Mouse (Mus musculus) forebrain, embryonic 16.5 days (tissue): ENCODE data around the gene Lrmda. TPM values are rescaled to one million over a fixed set of nuclear protein-coding genes. Genes with fewer than 3 reads are reported as not detected.

Source experiments
- ATAC-seq: fragments of 200-750 bp; cut with Nextera tagmentation; 2 replicates; pipeline ENCODE4 v1.8.0; 2017; ENCODE audit warnings: mild to moderate bottlenecking, moderate library complexity
- H3K27ac ChIP-seq: fragments of 300-500 bp; sonication (generic); 2 replicates; pipeline ENCODE4 v1.5.1; 2014; ENCODE audit warnings: low read length, control low read depth
- H3K27me3 ChIP-seq: fragments of 300-500 bp; sonication (generic); replicated peaks from 2 replicates; pipeline ENCODE4 v1.6.1; 2014; ENCODE audit warnings: low read length; ENCODE audit not compliant: control insufficient read depth, insufficient read depth
- H3K36me3 ChIP-seq: fragments of 300-500 bp; sonication (generic); 2 replicates; pipeline ENCODE4 v1.6.1; 2014; ENCODE audit not compliant: control insufficient read depth, insufficient read depth
- H3K4me1 ChIP-seq: fragments of 300-500 bp; sonication (generic); replicated peaks from 2 replicates; pipeline ENCODE4 v1.6.1; 2014; ENCODE audit warnings: low read length; ENCODE audit not compliant: control insufficient read depth, insufficient read depth
- H3K4me2 ChIP-seq: fragments of 300-500 bp; sonication (generic); 2 replicates; pipeline ENCODE4 v1.6.1; 2014; ENCODE audit warnings: mild to moderate bottlenecking, low read length, control low read depth
- H3K4me3 ChIP-seq: fragments of 300-500 bp; sonication (generic); replicated peaks from 2 replicates; pipeline ENCODE4 v1.5.1; 2014; ENCODE audit warnings: mild to moderate bottlenecking, low read length, control low read depth
- H3K9ac ChIP-seq: fragments of 300-500 bp; sonication (generic); replicated peaks from 2 replicates; pipeline ENCODE4 v1.6.1; 2014; ENCODE audit warnings: low read depth, low read length, control low read depth
- H3K9me3 ChIP-seq: fragments of 300-500 bp; sonication (generic); 2 replicates; pipeline ENCODE4 v1.6.1; 2016; ENCODE audit warnings: low read length; ENCODE audit not compliant: control insufficient read depth
- WGBS: fragments of 180-500 bp; shearing (Covaris S2); extraction: QIAGEN DNeasy Blood & Tissue Kit; methylation state at CpG from one replicate; pipeline ENCODE4 v1.1.7; 2014; 5-methylcytosine and 5-hydroxymethylcytosine counted together
- polyA plus RNA-seq: library from polyadenylated mRNA; unstranded; fragments of >200 nt; fragmentation: Nextera tagmentation; extraction: Ambion mirVana; gene quantifications from 2 replicates; pipeline ENCODE4 v1.2.1, GENCODE M21; 2015

Lrmda gene
- polyA plus RNA-seq, 1 experiment from 2014 or later = not detected

DNA sequence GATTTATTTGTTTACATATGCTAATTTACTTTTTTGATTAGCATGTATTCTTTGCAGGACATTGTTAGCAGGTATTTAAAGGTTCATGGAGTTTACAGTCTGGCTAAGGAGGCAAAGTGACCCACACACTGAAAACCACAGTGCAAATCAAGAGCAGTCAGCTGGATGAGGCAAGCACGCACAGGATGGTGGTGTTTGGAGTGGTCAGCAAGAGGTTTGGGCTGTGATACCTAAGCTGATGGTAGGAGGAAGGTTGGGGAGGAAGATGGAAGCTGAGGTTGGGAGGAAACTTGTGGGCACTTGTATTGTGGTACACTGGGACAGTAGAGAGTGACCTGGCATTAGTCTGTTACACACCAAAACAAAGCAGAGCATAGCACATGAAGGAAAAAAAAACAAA, 191.1 kb downstream of the Lrmda start:
- Histone ChIP-seq H3K4me2 (no peak overlapping the region), H3K27ac (no peak overlapping the region), H3K9me3 (no peaks in the 10 kb centered on the region), H3K27me3 (peaks cover 26% of the 10 kb centered on the region), H3K36me3 (no peaks in the 10 kb centered on the region), H3K9ac (no peak overlapping the region), H3K4me3 (no peak overlapping the region), H3K4me1 (peaks cover 11% of the 10 kb centered on the region)
- 77% methylated on average over 1 of the region's 1 CpGs for WGBS
- no peak for ATAC-seq

GRCm38 (mm10) chr14:22218183-22218582, 198.7 kb downstream of the Lrmda start:
- Histone ChIP-seq H3K36me3 (no peaks in the 10 kb centered on the region), H3K27ac (no peak overlapping the region), H3K4me2 (no peak overlapping the region), H3K9ac (no peak overlapping the region), H3K9me3 (0 out of 2 replicates have a peak, but pooled peaks cover 3% of the 10 kb centered on the region), H3K4me3 (no peak overlapping the region), H3K27me3 (no peaks in the 10 kb centered on the region; the same call in 1 of the 2 replicates), H3K4me1 (peaks cover 7% of the 10 kb centered on the region)
- no peak for ATAC-seq
- WGBS = 86% methylated on average over 4 of the region's 4 CpGs

- no peak overlapping the region for H3K4me3 ChIP-seq
- no peak for ATAC-seq
- H3K9ac ChIP-seq = no peak overlapping the region
- 0 out of 2 replicates have a peak, but pooled peaks cover 3% of the 10 kb centered on the region for H3K9me3 ChIP-seq
- no peak overlapping the region for H3K27ac ChIP-seq
- H3K36me3 ChIP-seq = no peaks in the 10 kb centered on the region
- WGBS = 89% methylated on average over 1 of the region's 1 CpGs
- no peaks in the 10 kb centered on the region for H3K27me3 ChIP-seq
- H3K4me2 ChIP-seq = no peak overlapping the region
- no peaks in the 10 kb centered on the region for H3K4me1 ChIP-seq
Measured at GRCm38 (mm10) chr14:22222038-22222437, 202.5 kb downstream of the Lrmda start.

DNA sequence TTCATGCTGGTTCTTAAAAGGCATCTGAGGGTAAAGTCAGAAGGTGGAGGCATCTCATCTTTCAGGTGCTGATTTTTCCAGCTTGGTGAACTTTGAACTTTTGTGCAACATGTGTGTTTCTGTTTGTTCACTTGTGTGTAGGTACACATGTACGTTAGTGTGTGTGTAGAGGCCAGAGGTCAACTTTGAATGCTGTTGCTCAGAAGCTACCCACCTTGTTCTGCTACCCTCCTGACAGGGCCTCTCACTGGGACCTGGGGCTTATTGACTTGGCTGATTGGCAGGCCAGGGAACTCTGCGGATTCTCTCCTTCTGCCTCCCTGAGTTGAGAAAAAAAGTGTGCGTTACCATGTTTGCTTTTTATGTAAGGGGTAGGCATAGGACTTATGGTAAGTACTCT, 203.1 kb downstream of the Lrmda start:
- no peak overlapping the region for H3K9ac ChIP-seq
- no peak overlapping the region for H3K27ac ChIP-seq
- H3K36me3 ChIP-seq = no peaks in the 10 kb centered on the region
- H3K4me1 ChIP-seq = no peaks in the 10 kb centered on the region
- H3K4me2 ChIP-seq = no peak overlapping the region
- no peak for ATAC-seq
- H3K4me3 ChIP-seq = no peak overlapping the region
- H3K27me3 ChIP-seq = no peaks in the 10 kb centered on the region
- H3K9me3 ChIP-seq = 0 out of 2 replicates have a peak, but pooled peaks cover 3% of the 10 kb centered on the region
- 85% methylated on average over 3 of the region's 3 CpGs for WGBS

DNA sequence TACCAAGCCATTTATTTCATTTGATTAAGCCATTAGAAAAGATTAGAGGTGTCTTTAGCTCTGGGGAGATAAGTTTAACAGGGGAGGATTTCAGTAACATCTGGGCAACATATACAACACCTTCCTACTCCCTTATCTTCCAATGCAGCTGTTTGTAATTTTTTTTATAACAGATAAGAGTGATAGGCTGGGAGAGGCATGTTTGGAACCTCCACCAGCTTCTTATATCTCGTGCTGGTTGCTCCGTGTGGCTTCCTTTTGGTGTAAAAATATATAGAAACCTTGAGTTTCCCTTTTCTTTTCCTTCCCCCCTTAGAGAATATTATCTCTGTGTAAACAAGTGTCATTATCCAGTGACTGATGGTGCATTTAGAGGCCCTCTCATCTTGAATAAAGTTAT, 206.7 kb downstream of the Lrmda start:
- Histone ChIP-seq H3K36me3 (no peaks in the 10 kb centered on the region), H3K4me3 (no peak overlapping the region), H3K4me1 (no peaks in the 10 kb centered on the region), H3K9me3 (no peaks in the 10 kb centered on the region), H3K9ac (no peak overlapping the region), H3K27me3 (no peaks in the 10 kb centered on the region), H3K4me2 (no peak overlapping the region), H3K27ac (no peak overlapping the region)
- 92% methylated on average over 2 of the region's 2 CpGs for WGBS
- ATAC-seq = no peak

GRCm38 (mm10) chr14:22228253-22228968, 208.9 kb downstream of the Lrmda start:
- Histone ChIP-seq H3K27me3 (no peaks in the 10 kb centered on the region), H3K4me2 (no peak overlapping the region), H3K4me3 (no peak overlapping the region), H3K4me1 (no peaks in the 10 kb centered on the region), H3K9me3 (no peaks in the 10 kb centered on the region), H3K36me3 (no peaks in the 10 kb centered on the region), H3K9ac (no peak overlapping the region), H3K27ac (no peak overlapping the region)
- no peak for ATAC-seq
- 84% methylated on average over 7 of the region's 7 CpGs for WGBS

GRCm38 (mm10) chr14:22240315-22240714, 220.8 kb downstream of the Lrmda start:
- no peaks in the 10 kb centered on the region for H3K27me3 ChIP-seq
- no peak overlapping the region for H3K4me3 ChIP-seq
- H3K4me2 ChIP-seq = no peak overlapping the region
- no peak for ATAC-seq
- H3K9ac ChIP-seq = no peak overlapping the region
- no peaks in the 10 kb centered on the region for H3K9me3 ChIP-seq
- H3K36me3 ChIP-seq = no peaks in the 10 kb centered on the region
- 38% methylated on average over 3 of the region's 3 CpGs for WGBS
- no peak overlapping the region for H3K27ac ChIP-seq
- H3K4me1 ChIP-seq = no peaks in the 10 kb centered on the region; the same call in 1 of the 2 replicates

DNA sequence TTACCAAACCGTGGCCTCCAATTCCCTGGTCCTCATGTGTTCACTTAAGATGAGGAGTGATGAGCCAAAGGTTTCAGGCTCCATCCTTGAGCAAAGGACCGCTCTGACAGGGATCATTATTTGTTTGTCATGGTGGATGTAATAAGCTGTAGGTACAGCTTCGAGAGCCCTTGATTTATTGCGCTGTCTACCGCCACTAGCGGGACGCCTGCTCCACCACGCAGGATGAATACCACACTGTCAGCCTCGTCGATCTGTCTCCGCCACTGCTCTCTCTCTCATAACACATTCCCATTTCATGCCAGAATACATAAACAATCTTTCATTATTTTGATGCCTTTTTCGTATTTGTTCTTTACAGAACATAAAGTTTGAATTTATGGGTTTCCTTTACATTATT, 235.9 kb downstream of the Lrmda start:
- no peaks in the 10 kb centered on the region for H3K9me3 ChIP-seq
- peaks cover 11% of the 10 kb centered on the region for H3K4me1 ChIP-seq
- H3K4me2 ChIP-seq = no peak overlapping the region
- no peak overlapping the region for H3K27ac ChIP-seq
- no peak overlapping the region for H3K4me3 ChIP-seq
- H3K36me3 ChIP-seq = no peaks in the 10 kb centered on the region
- H3K27me3 ChIP-seq = peaks cover under 1% of the 10 kb centered on the region; the same call in 1 of the 2 replicates
- ATAC-seq = no peak
- 85% methylated on average over 12 of the region's 12 CpGs for WGBS
- no peak overlapping the region for H3K9ac ChIP-seq

DNA sequence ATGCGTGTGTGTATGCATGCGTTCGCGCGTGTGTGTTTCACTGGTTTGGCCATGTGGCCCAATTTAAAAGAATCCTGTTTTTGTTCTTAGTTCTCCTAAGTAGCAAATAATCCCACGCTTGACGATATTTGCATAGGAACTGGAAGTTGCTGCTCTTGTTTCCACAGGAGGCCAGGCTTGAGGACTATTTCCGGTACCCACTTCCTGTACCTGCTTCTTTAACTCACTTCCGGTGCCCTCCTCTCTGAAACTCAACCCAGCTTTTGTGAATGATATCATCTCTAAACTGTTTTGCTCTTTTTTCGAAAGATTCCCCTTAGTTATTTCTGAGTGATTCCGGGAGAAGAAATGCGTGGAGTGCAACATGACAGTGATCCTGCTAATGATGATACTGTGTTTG, 236.8 kb downstream of the Lrmda start:
- Histone ChIP-seq H3K4me2 (no peak overlapping the region), H3K9me3 (no peaks in the 10 kb centered on the region), H3K27ac (no peak overlapping the region), H3K4me3 (no peak overlapping the region), H3K27me3 (peaks cover 3% of the 10 kb centered on the region; the same call in 1 of the 2 replicates), H3K4me1 (peaks cover 11% of the 10 kb centered on the region), H3K36me3 (no peaks in the 10 kb centered on the region), H3K9ac (no peak overlapping the region)
- ATAC-seq = no peak
- 86% methylated on average over 12 of the region's 12 CpGs for WGBS
